Mouse (Mus musculus): ENCODE data around the gene Prdm13.

The Prdm13 gene

GRCm38 (mm10) chr4:21685595-21686091 lies at the start of gene Prdm13:
TSS of gene Prdm13 (minus strand) at chr4:21685963.
- no peak for DNase-seq (ENCODE audit: low read depth)

- peak; percentile 87 for DNase-seq (ENCODE audit: low read depth)
Observed at GRCm38 (mm10) chr4:21727615-21728165, 41.9 kb upstream of the Prdm13 start, which contains the start of gene Ccnc. TSS of gene Ccnc (plus strand) at chr4:21727701.

- peak; percentile 49 for DNase-seq (ENCODE audit: low read depth)
Observed at GRCm38 (mm10) chr4:21726912-21727614, 41.3 kb upstream of the Prdm13 start.

GRCm38 (mm10) chr4:21722752-21723334 lies 37.1 kb upstream of the Prdm13 start:
- no peak for DNase-seq (ENCODE audit: low read depth)

GRCm38 (mm10) chr4:21712147-21712546 lies 26.4 kb upstream of the Prdm13 start:
- peak; percentile 84 for DNase-seq (ENCODE audit: low read depth)

- no peak for DNase-seq (ENCODE audit: low read depth)
Observed at GRCm38 (mm10) chr4:21705046-21705445, 19.3 kb upstream of the Prdm13 start.

GRCm38 (mm10) chr4:21695638-21696254 lies 10.0 kb upstream of the Prdm13 start:
- peak; percentile 28 for DNase-seq (ENCODE audit: low read depth)

- no peak for DNase-seq (ENCODE audit: low read depth)
Observed at GRCm38 (mm10) chr4:21690221-21690620, 4.5 kb upstream of the Prdm13 start.

GRCm38 (mm10) chr4:21689492-21689941 lies 3.8 kb upstream of the Prdm13 start:
- DNase-seq (ENCODE audit: low read depth), result no peak

- no peak for DNase-seq (ENCODE audit: low read depth)
Observed at GRCm38 (mm10) chr4:21688703-21689200, 3.0 kb upstream of the Prdm13 start.

GRCm38 (mm10) chr4:21687783-21688702 lies 2.3 kb upstream of the Prdm13 start:
- no peak for DNase-seq (ENCODE audit: low read depth)

- no peak for DNase-seq (ENCODE audit: low read depth)
Observed at GRCm38 (mm10) chr4:21686934-21687333, 1.2 kb upstream of the Prdm13 start.

GRCm38 (mm10) chr4:21686416-21686815 lies 653 bp upstream of the Prdm13 start:
- no peak for DNase-seq (ENCODE audit: low read depth)

- no peak for DNase-seq (ENCODE audit: low read depth)
Observed at GRCm38 (mm10) chr4:21684341-21684970, 1.3 kb downstream of the Prdm13 start.

GRCm38 (mm10) chr4:21682421-21683150 lies 3.2 kb downstream of the Prdm13 start:
- DNase-seq (ENCODE audit: low read depth), result no peak

GRCm38 (mm10) chr4:21680971-21681370 lies 4.8 kb downstream of the Prdm13 start:
- no peak for DNase-seq (ENCODE audit: low read depth)

GRCm38 (mm10) chr4:21679624-21680480 lies 5.9 kb downstream of the Prdm13 start:
- no peak for DNase-seq (ENCODE audit: low read depth)

GRCm38 (mm10) chr4:21678975-21679623 lies 6.7 kb downstream of the Prdm13 start:
- no peak for DNase-seq (ENCODE audit: low read depth)
